Mouse (Mus musculus): ENCODE measurements around the gene Tagap1. TPM values are rescaled to one million over a fixed set of nuclear protein-coding genes. Genes with fewer than 3 reads are reported as not detected.
"Not testable (repeated sequence)": the region's sequence is repeated elsewhere in the genome, so short reads cannot be mapped to it uniquely, and the experiment has no call there.

The Tagap1 gene
- polyA plus RNA-seq, 2 experiments, result 11.2 to 12.4 TPM

DNA sequence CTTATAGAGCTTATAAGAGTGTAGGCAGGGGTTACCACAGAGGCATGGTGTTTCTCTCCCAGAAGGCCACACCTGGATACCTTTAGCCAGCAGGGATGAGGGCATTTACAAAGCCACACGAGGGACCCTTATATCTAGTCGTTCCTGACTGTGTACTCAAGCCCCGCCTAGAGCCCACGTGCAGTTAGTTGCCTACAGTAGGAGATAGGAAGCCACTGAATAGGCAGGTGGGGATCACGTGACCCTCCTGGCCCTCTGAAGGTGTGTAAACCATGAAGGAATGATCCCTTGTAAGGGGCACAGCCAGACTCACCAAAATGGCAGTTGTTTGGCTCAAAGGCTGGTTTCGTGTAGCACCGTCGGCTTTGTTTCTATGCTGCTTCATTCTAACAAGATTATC, 35.9 kb upstream of the Tagap1 start:
- not testable (repeated sequence) for ATAC-seq (ENCODE audit: insufficient read depth); H3K4me3 ChIP-seq (ENCODE audit: insufficient read depth in 1 of 2, low read depth in 2 of 2, low read length in 2 of 2); H3K9ac ChIP-seq (replicated peaks); H3K4me1 ChIP-seq (replicated peaks; ENCODE audit: control insufficient read depth in 2 of 2, insufficient read depth in 2 of 2, low read length in 1 of 2); H3K36me3 ChIP-seq (replicated peaks; ENCODE audit: control insufficient read depth, insufficient read depth, low read depth); H3K9me3 ChIP-seq (ENCODE audit: control insufficient read depth, low read length); DNase-seq (ENCODE audit: low read depth in 3 of 3, low spot score in 3 of 3); H3K4me2 ChIP-seq (ENCODE audit: low read depth); H3K27ac ChIP-seq; H3K27me3 ChIP-seq (ENCODE audit: control insufficient read depth, insufficient read depth, low read length)
- 64% methylated on average over 8 of the region's 8 CpGs for WGBS (ENCODE audit: insufficient replicate concordance)

DNA sequence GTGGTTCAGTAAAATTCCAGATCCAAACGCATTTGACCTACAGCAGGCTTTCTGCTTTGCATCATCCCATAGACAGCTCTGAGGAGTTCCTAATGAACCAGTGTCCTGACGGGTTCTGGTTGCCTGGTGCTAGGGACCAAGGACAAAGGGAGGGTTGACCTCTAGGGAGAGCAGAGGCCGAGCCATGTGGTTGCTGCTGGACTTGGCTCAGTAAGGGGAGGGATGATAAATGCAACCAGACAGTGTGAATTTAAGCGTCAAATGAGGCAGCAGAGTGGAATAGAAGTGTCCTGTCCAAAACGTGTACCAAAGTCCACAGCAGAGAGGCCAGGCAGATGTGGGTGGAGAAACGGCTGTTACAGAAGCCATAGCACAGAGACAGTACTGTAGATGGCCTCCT, 34.5 kb upstream of the Tagap1 start:
- not testable (repeated sequence) for H3K4me1 ChIP-seq (replicated peaks; ENCODE audit: control insufficient read depth in 2 of 2, insufficient read depth in 2 of 2, low read length in 1 of 2); H3K36me3 ChIP-seq (replicated peaks; ENCODE audit: control insufficient read depth, insufficient read depth, low read depth); ATAC-seq (ENCODE audit: insufficient read depth); DNase-seq (ENCODE audit: low read depth in 3 of 3, low spot score in 3 of 3); H3K9me3 ChIP-seq (ENCODE audit: control insufficient read depth, low read length); H3K9ac ChIP-seq (replicated peaks); H3K27me3 ChIP-seq (ENCODE audit: control insufficient read depth, insufficient read depth, low read length); H3K27ac ChIP-seq; H3K4me3 ChIP-seq (ENCODE audit: insufficient read depth in 1 of 2, low read depth in 2 of 2, low read length in 2 of 2); H3K4me2 ChIP-seq (ENCODE audit: low read depth)
- no CpG with 5 or more reads among the region's 6 CpGs for WGBS (ENCODE audit: insufficient replicate concordance)

GRCm38 (mm10) chr17:6986118-6986517, 25.2 kb upstream of the Tagap1 start:
- not testable (repeated sequence) for H3K27ac ChIP-seq; H3K4me3 ChIP-seq (ENCODE audit: insufficient read depth in 1 of 2, low read depth in 2 of 2, low read length in 2 of 2); DNase-seq (ENCODE audit: low read depth in 3 of 3, low spot score in 3 of 3); H3K4me2 ChIP-seq (ENCODE audit: low read depth); ATAC-seq (ENCODE audit: insufficient read depth); H3K9ac ChIP-seq (replicated peaks); H3K9me3 ChIP-seq (ENCODE audit: control insufficient read depth, low read length); H3K27me3 ChIP-seq (ENCODE audit: control insufficient read depth, insufficient read depth, low read length); H3K4me1 ChIP-seq (replicated peaks; ENCODE audit: control insufficient read depth in 2 of 2, insufficient read depth in 2 of 2, low read length in 1 of 2); H3K36me3 ChIP-seq (replicated peaks; ENCODE audit: control insufficient read depth, insufficient read depth, low read depth)
- 76% methylated on average over 1 of the region's 1 CpGs for WGBS (ENCODE audit: insufficient replicate concordance)

DNA sequence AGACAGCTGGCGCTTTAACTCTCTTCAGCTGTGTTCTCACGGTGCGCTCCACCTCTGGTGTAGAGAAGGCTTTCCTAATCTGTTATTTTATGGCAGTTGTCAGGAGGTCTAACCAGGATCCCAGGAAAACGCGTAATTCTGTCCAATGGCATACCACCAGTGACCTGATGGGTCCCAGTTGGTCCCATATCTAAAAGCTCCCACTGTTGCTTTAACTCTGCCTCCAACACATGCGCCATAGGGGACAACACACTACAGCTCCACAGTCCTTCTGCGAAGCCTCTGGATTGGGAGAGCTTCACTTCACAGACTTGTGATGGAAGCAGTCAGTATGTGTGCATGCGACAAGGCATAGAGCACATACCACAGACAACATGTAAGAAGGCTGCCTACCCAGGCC, 19.2 kb upstream of the Tagap1 start:
- H3K36me3 ChIP-seq (replicated peaks; ENCODE audit: control insufficient read depth, insufficient read depth, low read depth); H3K9me3 ChIP-seq (ENCODE audit: control insufficient read depth, low read length); H3K4me1 ChIP-seq (replicated peaks; ENCODE audit: control insufficient read depth in 2 of 2, insufficient read depth in 2 of 2, low read length in 1 of 2); H3K4me2 ChIP-seq (ENCODE audit: low read depth); H3K4me3 ChIP-seq (ENCODE audit: insufficient read depth in 1 of 2, low read depth in 2 of 2, low read length in 2 of 2); DNase-seq (ENCODE audit: low read depth in 3 of 3, low spot score in 3 of 3); H3K27ac ChIP-seq; H3K27me3 ChIP-seq (ENCODE audit: control insufficient read depth, insufficient read depth, low read length); H3K9ac ChIP-seq (replicated peaks); ATAC-seq (ENCODE audit: insufficient read depth): not testable (repeated sequence)
- 93% methylated on average over 5 of the region's 8 CpGs for WGBS (ENCODE audit: insufficient replicate concordance)

DNA sequence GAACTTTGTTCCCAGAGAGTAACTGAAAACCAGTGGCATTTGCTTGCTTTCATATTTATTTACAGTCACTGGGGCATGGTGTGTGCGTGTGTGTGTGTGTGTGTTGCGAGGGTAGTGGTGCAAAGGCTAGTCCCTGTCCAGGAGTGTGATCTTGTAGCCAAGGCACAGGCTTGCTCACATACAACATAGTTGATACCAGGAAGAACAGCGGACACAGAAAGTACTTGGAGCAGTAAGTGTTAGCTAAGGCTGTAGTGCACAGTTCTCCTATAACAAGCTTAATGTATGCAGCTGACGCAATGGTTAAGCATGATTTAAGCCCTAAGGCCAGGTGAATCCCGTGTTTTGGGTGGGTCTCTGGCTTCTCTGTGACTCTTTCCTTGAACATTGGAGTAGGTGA, 18.4 kb upstream of the Tagap1 start:
- DNase-seq (ENCODE audit: low read depth in 3 of 3, low spot score in 3 of 3); H3K27ac ChIP-seq; H3K27me3 ChIP-seq (ENCODE audit: control insufficient read depth, insufficient read depth, low read length); ATAC-seq (ENCODE audit: insufficient read depth); H3K4me1 ChIP-seq (replicated peaks; ENCODE audit: control insufficient read depth in 2 of 2, insufficient read depth in 2 of 2, low read length in 1 of 2); H3K36me3 ChIP-seq (replicated peaks; ENCODE audit: control insufficient read depth, insufficient read depth, low read depth); H3K9me3 ChIP-seq (ENCODE audit: control insufficient read depth, low read length): not testable (repeated sequence)
- peak overlapping the region; percentile 65 for H3K9ac ChIP-seq (replicated peaks)
- WGBS (ENCODE audit: insufficient replicate concordance), result 10% methylated on average over 4 of the region's 5 CpGs
- peak overlapping the region; percentile 69 for H3K4me2 ChIP-seq (ENCODE audit: low read depth)
- H3K4me3 ChIP-seq (ENCODE audit: insufficient read depth in 1 of 2, low read depth in 2 of 2, low read length in 2 of 2), result peak overlapping the region; percentile 62 to 72

DNA sequence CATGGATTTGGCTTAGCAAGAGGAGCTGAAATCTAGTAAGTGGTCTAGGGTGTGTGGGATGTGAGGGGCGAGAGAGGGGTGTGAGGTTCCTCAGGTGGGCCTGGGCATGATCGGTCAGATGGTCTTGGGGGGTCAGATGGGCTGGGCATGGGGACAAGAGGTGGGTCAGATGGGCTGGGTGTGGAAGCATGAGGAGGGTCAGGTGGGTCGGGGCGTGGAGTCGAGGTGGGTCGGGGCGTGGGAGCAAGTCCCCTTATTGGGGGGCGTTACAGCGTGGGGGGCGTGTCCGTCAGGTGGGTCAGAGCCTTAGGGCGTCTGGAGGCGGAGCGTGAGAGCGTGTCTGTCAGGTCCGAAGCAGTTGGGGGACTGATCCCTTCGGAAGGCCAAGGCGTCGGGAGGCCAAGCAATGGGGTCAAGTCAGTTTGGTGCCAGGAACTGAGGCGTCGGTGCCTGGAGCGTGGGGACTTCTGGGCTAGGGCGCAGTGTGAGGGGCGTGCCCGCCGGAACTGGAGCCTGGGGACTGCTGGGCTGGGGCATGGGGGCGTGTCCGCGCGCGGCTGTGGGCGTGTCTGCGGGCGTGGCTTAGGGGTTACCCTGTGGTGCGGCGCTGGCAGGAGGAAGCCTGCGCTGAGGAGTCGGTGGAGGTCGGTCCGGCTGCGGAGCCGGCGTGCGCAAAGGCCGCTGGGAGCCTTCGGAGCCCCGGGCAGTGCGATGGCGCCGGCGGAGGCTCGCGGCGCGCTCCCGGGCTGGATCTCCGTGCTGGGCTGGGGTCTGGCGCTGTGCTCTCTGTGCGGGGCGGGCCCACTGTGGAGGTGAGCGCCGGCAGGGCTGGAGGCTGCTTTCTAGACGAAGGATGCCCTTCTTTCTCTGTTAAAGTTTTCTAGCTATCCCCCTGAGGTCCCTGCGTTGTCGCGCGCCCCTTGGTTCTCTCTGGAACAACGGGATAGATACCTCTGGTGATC, 17.6 kb upstream of the Tagap1 start, which contains the start of gene Gm49721:
Gm49721 (plus strand) TSS at position 618 of the 962 bp plus-strand sequence.
- not testable (repeated sequence) for H3K27me3 ChIP-seq (ENCODE audit: control insufficient read depth, insufficient read depth, low read length); H3K27ac ChIP-seq; H3K9me3 ChIP-seq (ENCODE audit: control insufficient read depth, low read length); DNase-seq (ENCODE audit: low read depth in 3 of 3, low spot score in 3 of 3); H3K36me3 ChIP-seq (replicated peaks; ENCODE audit: control insufficient read depth, insufficient read depth, low read depth); H3K4me1 ChIP-seq (replicated peaks; ENCODE audit: control insufficient read depth in 2 of 2, insufficient read depth in 2 of 2, low read length in 1 of 2)
- H3K9ac ChIP-seq (replicated peaks), result peak within 1 kb of the TSS; percentile 65
- peak within 1 kb of the TSS; percentile 69 for H3K4me2 ChIP-seq (ENCODE audit: low read depth)
- peak; percentile 99 for ATAC-seq (ENCODE audit: insufficient read depth)
- peak within 1 kb of the TSS; percentile 62 to 72 for H3K4me3 ChIP-seq (ENCODE audit: insufficient read depth in 1 of 2, low read depth in 2 of 2, low read length in 2 of 2)
- 4% methylated on average over 37 of the region's 68 CpGs for WGBS (ENCODE audit: insufficient replicate concordance)

DNA sequence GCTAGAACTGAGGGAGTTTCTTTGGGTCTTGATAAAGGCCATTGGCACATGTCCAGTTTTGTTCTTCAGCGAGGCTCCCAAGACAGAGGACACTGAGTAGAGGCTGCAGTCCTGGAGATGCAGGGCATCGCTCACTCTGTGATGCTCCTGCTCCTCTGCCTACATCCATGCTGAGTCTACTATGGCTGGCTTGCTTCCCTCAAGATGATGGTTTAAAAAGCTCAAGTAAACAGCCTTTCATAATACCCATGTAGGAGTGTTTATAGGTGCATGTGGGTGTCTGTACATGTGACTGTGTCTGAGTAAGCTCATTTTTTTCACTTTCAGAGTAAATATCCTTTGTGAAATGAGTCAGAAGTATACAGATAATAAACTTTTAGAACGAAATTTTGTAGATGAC, 14.0 kb upstream of the Tagap1 start:
- not testable (repeated sequence) for H3K4me2 ChIP-seq (ENCODE audit: low read depth); H3K27me3 ChIP-seq (ENCODE audit: control insufficient read depth, insufficient read depth, low read length); H3K36me3 ChIP-seq (replicated peaks; ENCODE audit: control insufficient read depth, insufficient read depth, low read depth); DNase-seq (ENCODE audit: low read depth in 3 of 3, low spot score in 3 of 3); H3K9ac ChIP-seq (replicated peaks); H3K27ac ChIP-seq; ATAC-seq (ENCODE audit: insufficient read depth); H3K9me3 ChIP-seq (ENCODE audit: control insufficient read depth, low read length); H3K4me1 ChIP-seq (replicated peaks; ENCODE audit: control insufficient read depth in 2 of 2, insufficient read depth in 2 of 2, low read length in 1 of 2); H3K4me3 ChIP-seq (ENCODE audit: insufficient read depth in 1 of 2, low read depth in 2 of 2, low read length in 2 of 2)
- 37% methylated on average over 3 of the region's 3 CpGs for WGBS (ENCODE audit: insufficient replicate concordance)

- not testable (repeated sequence) for H3K27me3 ChIP-seq (ENCODE audit: control insufficient read depth, insufficient read depth, low read length); DNase-seq (ENCODE audit: low read depth in 3 of 3, low spot score in 3 of 3); H3K4me3 ChIP-seq (ENCODE audit: insufficient read depth in 1 of 2, low read depth in 2 of 2, low read length in 2 of 2); H3K36me3 ChIP-seq (replicated peaks; ENCODE audit: control insufficient read depth, insufficient read depth, low read depth); H3K4me1 ChIP-seq (replicated peaks; ENCODE audit: control insufficient read depth in 2 of 2, insufficient read depth in 2 of 2, low read length in 1 of 2); ATAC-seq (ENCODE audit: insufficient read depth); H3K27ac ChIP-seq; H3K9ac ChIP-seq (replicated peaks); H3K9me3 ChIP-seq (ENCODE audit: control insufficient read depth, low read length); H3K4me2 ChIP-seq (ENCODE audit: low read depth)
- 56% methylated on average over 4 of the region's 4 CpGs for whole genome bisulfite sequencing (ENCODE audit: insufficient replicate concordance)
These were observed 12.0 kb upstream of the Tagap1 start for GRCm38 (mm10) chr17:6972836-6973396.

Data from liver, embryonic 14.5 days (tissue).